Mouse (Mus musculus) intestine, postnatal 0 days (tissue): ENCODE measurements around the gene Nabp2. TPM values are rescaled to one million over a fixed set of nuclear protein-coding genes. Genes with fewer than 3 reads are reported as not detected.

Experiments used
- ATAC-seq: fragments of 200-750 bp; cut with Nextera tagmentation; 2 replicates; pipeline ENCODE4 v1.8.0; 2017; ENCODE audit warnings: mild to moderate bottlenecking, moderate TSS enrichment, moderate library complexity
- H3K27ac ChIP-seq: fragments of 300-500 bp; sonication (generic); 2 replicates; pipeline ENCODE4 v1.5.1; 2014; ENCODE audit warnings: mild to moderate bottlenecking, low read depth, low read length, moderate library complexity
- H3K27me3 ChIP-seq: fragments of 300-500 bp; sonication (generic); replicated peaks from 2 replicates; pipeline ENCODE4 v1.6.1; 2014; ENCODE audit warnings: low read length, mixed read lengths; ENCODE audit not compliant: control insufficient read depth, insufficient read depth
- H3K36me3 ChIP-seq: fragments of 300-500 bp; sonication (generic); 2 replicates; pipeline ENCODE4 v1.6.1; 2014; ENCODE audit warnings: mild to moderate bottlenecking, moderate library complexity; ENCODE audit not compliant: control insufficient read depth, insufficient read depth
- H3K4me1 ChIP-seq: fragments of 300-500 bp; sonication (generic); replicated peaks from 2 replicates; pipeline ENCODE4 v1.6.1; 2014; ENCODE audit warnings: antibody characterized with exemption, low read length, mixed read lengths; ENCODE audit not compliant: control insufficient read depth, insufficient read depth
- H3K4me2 ChIP-seq: fragments of 300-500 bp; sonication (generic); replicated peaks from 2 replicates; pipeline ENCODE4 v1.6.1; 2014; ENCODE audit warnings: low read depth, mild to moderate bottlenecking, moderate library complexity
- H3K4me3 ChIP-seq: fragments of 300-500 bp; sonication (generic); 2 replicates; pipeline ENCODE4 v1.5.1; 2014; ENCODE audit warnings: low read depth, low read length
- H3K9ac ChIP-seq: fragments of 300-500 bp; sonication (generic); 2 replicates; pipeline ENCODE4 v1.6.1; 2014; ENCODE audit warnings: mild to moderate bottlenecking, low read depth, low read length
- H3K9me3 ChIP-seq: fragments of 300-500 bp; sonication (generic); 2 replicates; pipeline ENCODE4 v1.6.1; 2016; ENCODE audit warnings: mixed run types; ENCODE audit not compliant: control insufficient read depth
- CTCF ChIP-seq: sonication (generic); IDR thresholded peaks from 2 replicates; pipeline ENCODE4 v1.5.1; 2016; ENCODE audit warnings: low read depth, mild to moderate bottlenecking, control low read depth, antibody characterized with exemption, moderate library complexity
- WGBS: fragments of 180-500 bp; shearing (Covaris S2); extraction: QIAGEN DNeasy Blood & Tissue Kit; methylation state at CpG from one replicate; pipeline ENCODE4 v1.1.7; 2014; 5-methylcytosine and 5-hydroxymethylcytosine counted together
- polyA plus RNA-seq: library from polyadenylated mRNA; unstranded; fragments of >200 nt; fragmentation: Nextera tagmentation; extraction: Ambion mirVana; gene quantifications from 2 replicates; pipeline ENCODE4 v1.2.1, GENCODE M21; 2015

Gene Nabp2
- polyA plus RNA-seq, 1 experiment from 2014 or later: 82.5 TPM

DNA sequence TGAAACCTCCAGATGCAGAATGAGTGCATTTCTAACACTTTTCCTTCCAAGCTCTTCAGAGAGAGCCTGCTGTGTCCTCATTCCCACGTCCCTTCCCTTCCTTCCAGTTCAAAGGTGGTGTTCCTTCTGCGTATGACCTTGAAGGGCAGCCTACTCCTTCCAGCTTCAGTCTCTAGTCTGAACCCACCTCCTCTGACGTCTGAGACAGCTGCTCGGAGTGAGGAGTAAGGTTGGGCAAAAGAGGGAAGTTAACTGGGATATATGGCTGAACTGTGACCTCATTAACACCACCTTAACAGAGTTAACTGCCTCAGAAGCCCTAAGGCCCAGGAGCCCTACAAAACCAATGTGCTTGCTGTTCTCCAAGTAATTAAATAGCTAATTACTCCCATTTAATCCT is 40.7 kb downstream of the Nabp2 start:
- 32% methylated on average over 4 of the region's 4 CpGs for WGBS
- peaks cover 9% of the 10 kb centered on the region; the same call in 1 of the 2 replicates for H3K4me1 ChIP-seq
- no peak overlapping the region; the same call in 1 of the 2 replicates for H3K4me2 ChIP-seq
- TF ChIP-seq CTCF: no peak
- H3K27ac ChIP-seq: peak overlapping the region; percentile 50; the same call in 1 of the 2 replicates
- ATAC-seq: peak; percentile 50
- H3K4me3 ChIP-seq: no peak overlapping the region
- H3K27me3 ChIP-seq: no peaks in the 10 kb centered on the region
- H3K9ac ChIP-seq: no peak overlapping the region
- no peaks in the 10 kb centered on the region for H3K36me3 ChIP-seq
- no peaks in the 10 kb centered on the region for H3K9me3 ChIP-seq

DNA sequence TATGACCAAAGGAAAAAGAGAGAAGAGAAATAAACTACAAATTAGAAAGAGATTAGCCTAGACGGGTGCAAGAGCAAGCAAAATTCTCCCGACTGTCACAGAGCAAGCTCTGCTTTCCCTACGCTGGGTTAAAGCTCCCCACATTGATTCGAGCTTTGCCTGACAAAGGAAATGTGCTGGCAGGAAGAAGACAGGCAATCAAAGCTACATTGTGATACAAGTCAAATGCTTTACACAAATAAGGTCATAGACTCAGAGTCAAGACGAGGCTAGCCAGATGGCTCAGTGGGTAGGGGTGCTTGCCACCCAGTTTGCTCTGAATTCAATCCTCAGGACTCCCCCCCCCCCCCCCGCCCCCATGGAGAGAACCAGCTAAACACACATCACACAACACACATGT is 41.3 kb downstream of the Nabp2 start:
- H3K4me1 ChIP-seq: peaks cover 9% of the 10 kb centered on the region; the same call in 1 of the 2 replicates
- WGBS: 58% methylated on average over 5 of the region's 6 CpGs
- no peak overlapping the region; the same call in 1 of the 2 replicates for H3K4me2 ChIP-seq
- H3K4me3 ChIP-seq: no peak overlapping the region
- no peaks in the 10 kb centered on the region for H3K27me3 ChIP-seq
- no peak for TF ChIP-seq CTCF
- no peak overlapping the region for H3K9ac ChIP-seq
- peak overlapping the region; percentile 50; the same call in 1 of the 2 replicates for H3K27ac ChIP-seq
- ATAC-seq: no peak
- H3K9me3 ChIP-seq: no peaks in the 10 kb centered on the region
- H3K36me3 ChIP-seq: no peaks in the 10 kb centered on the region; the same call in 1 of the 2 replicates

DNA sequence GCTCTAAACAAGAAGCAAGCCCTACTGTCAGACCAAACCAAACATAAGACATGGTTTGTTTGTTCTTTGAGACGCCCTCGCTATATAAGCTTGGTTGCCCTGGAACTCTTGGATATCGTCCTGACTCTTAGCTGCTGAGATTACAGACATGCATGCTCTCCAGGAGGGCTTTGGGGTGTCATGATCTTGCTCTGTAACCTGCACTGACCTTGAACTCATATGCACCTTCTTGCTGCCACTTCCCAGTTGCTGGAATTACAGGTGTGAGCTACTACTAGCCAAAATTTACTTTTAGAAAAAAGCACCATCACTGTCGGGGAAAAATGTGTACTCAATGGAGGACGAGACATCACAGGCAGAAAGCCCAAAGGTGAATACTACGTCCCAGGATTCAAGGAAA is 41.7 kb downstream of the Nabp2 start:
- Histone ChIP-seq H3K9me3 (no peaks in the 10 kb centered on the region), H3K27me3 (no peaks in the 10 kb centered on the region), H3K36me3 (no peaks in the 10 kb centered on the region; the same call in 1 of the 2 replicates), H3K4me1 (peaks cover 9% of the 10 kb centered on the region; the same call in 1 of the 2 replicates), H3K27ac (peak overlapping the region; percentile 92), H3K4me2 (peak overlapping the region; percentile 88), H3K4me3 (peak overlapping the region; percentile 67), H3K9ac (peak overlapping the region; percentile 63; the same call in 1 of the 2 replicates)
- no peak for ATAC-seq
- WGBS: 65% methylated on average over 6 of the region's 6 CpGs
- no peak for TF ChIP-seq CTCF

DNA sequence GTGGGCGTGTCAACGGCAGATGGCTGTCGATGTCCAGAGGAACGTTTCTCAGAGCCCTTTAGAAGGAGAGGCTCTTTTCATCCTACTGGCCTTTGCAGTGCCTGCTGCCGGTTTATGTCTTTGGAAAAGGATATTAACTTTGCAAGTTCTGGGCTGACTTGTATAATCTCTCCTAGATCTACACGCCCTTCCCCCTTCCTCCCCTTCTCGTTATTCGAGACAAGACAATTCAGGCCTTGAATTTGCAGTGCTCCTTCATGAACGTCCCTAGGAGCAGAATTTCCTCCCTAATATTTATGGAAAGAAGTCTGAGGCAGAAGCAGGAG is 42.1 kb downstream of the Nabp2 start:
- H3K9ac ChIP-seq: peak overlapping the region; percentile 63
- H3K4me2 ChIP-seq: peak overlapping the region; percentile 88
- ATAC-seq: no peak
- no peaks in the 10 kb centered on the region; the same call in 1 of the 2 replicates for H3K36me3 ChIP-seq
- TF ChIP-seq CTCF: no peak
- H3K27me3 ChIP-seq: no peaks in the 10 kb centered on the region
- peak overlapping the region; percentile 92 for H3K27ac ChIP-seq
- 4% methylated on average over 9 of the region's 9 CpGs for WGBS
- H3K4me3 ChIP-seq: peak overlapping the region; percentile 67
- H3K9me3 ChIP-seq: no peaks in the 10 kb centered on the region
- H3K4me1 ChIP-seq: peaks cover 9% of the 10 kb centered on the region; the same call in 1 of the 2 replicates

DNA sequence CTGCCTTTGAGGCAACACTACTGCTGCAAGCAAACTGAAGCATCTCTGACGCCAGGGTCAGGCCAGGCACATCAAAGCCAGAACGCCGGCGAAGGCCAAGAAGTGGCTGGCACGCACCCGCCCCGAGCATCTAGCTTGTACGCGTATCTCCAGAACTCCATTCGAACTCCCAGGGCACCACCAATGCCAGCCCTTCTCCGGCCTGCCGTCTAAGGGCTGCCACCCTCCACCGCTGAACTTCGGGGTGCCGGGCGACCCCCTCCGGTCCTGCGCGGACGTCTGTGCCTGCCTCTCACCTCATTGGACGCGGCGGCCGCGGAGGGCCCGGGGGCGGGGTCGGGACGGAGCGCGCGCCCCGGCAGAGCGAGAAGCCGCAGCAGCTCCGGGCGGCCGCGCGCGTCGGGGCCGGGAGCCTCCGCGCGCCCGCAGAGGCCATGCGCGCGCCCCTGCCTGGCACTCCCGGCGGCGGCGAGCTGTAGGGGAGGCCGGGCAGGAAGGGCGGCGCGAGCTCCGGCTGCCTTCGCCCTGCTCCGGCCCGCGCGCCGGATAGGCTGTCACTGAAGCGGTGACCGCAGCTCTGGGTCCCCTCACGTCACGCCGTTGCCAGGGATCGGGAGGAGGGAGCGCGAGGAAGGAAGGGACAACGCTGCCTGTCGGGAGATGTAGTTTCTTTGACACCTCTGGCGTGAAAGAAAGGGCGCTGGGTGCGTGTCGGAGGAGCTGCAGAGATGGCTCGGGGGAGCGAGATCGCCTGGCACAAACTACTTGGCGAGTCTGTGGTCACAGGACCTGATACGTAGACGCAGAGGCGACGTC is 42.7 kb downstream of the Nabp2 start, which contains the start of gene Coq10a:
TSS of gene Coq10a (minus strand) at position 596 of the 816 bp plus-strand sequence.
- H3K9me3 ChIP-seq: no peaks in the 10 kb centered on the region
- peak within 1 kb of the TSS; percentile 92 for H3K27ac ChIP-seq
- no peaks in the 10 kb centered on the region for H3K27me3 ChIP-seq
- H3K9ac ChIP-seq: peak within 1 kb of the TSS; percentile 63
- H3K4me2 ChIP-seq: peak within 1 kb of the TSS; percentile 88
- H3K36me3 ChIP-seq: no peaks in the 10 kb centered on the region; the same call in 1 of the 2 replicates
- WGBS: under 1% methylated on average over 83 of the region's 87 CpGs
- ATAC-seq: peak; percentile 84
- TF ChIP-seq CTCF: peak; percentile 5; the same call in 1 of the 2 replicates
- H3K4me3 ChIP-seq: peak within 1 kb of the TSS; percentile 67
- H3K4me1 ChIP-seq: peaks cover 9% of the 10 kb centered on the region; the same call in 1 of the 2 replicates

DNA sequence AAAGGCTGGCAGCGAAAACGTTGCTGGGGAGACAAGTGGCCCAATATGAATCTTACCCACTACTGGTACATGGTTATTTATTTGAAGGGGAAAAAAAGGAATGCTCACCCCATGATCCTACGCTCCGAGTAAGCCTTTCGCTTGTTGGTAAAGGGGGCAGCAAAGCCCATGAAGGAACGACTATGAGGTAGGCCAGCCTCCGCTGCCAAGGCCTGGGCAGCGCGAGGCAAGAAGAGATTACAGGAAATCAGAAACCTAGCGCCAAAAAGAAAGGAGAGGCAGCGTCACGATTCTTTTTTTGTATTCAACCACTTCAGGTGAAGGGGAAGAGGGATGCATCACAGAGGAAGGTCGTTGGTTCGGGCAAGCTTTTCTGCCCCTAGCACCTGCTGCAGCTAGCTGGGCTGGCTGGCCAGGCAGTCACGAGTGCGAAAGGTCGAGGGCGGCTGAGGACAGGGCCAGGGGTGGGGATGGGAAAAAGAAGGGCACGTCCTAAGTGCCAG is 43.3 kb downstream of the Nabp2 start:
- H3K4me1 ChIP-seq: peaks cover 9% of the 10 kb centered on the region; the same call in 1 of the 2 replicates
- ATAC-seq: no peak
- peak overlapping the region; percentile 63 for H3K9ac ChIP-seq
- 16% methylated on average over 19 of the region's 19 CpGs for WGBS
- H3K4me3 ChIP-seq: peak overlapping the region; percentile 67
- H3K4me2 ChIP-seq: peak overlapping the region; percentile 88
- no peaks in the 10 kb centered on the region for H3K27me3 ChIP-seq
- peak overlapping the region; percentile 92 for H3K27ac ChIP-seq
- H3K9me3 ChIP-seq: no peaks in the 10 kb centered on the region
- no peaks in the 10 kb centered on the region; the same call in none of the 2 replicates for H3K36me3 ChIP-seq
- no peak for TF ChIP-seq CTCF
